Mouse (Mus musculus) urinary bladder, postnatal 14 days (tissue): ENCODE results near the gene Tmem74b.

ENCODE experiments used
- DNase-seq: peaks from one replicate; pipeline ENCODE4 v3.0.0; 2021; ENCODE audit warnings: low spot score

Gene Tmem74b

GRCm38 (mm10) chr2:151701231-151702145, at the start of gene Tmem74b:
Gene Tmem74b, plus strand, starts transcription at chr2:151702008.
- no peak for DNase-seq

- no peak for DNase-seq
These were observed 49.8 kb upstream of the Tmem74b start for GRCm38 (mm10) chr2:151652053-151652452.

GRCm38 (mm10) chr2:151668433-151668832, 33.4 kb upstream of the Tmem74b start, which contains the start of gene Rad21l:
Gene Rad21l, minus strand, starts transcription at chr2:151668533.
- DNase-seq: no peak

GRCm38 (mm10) chr2:151670026-151670967, 31.5 kb upstream of the Tmem74b start:
- no peak for DNase-seq

- no peak for DNase-seq
These were observed 30.9 kb upstream of the Tmem74b start for GRCm38 (mm10) chr2:151670968-151671329.

GRCm38 (mm10) chr2:151676234-151676633, 25.6 kb upstream of the Tmem74b start:
- DNase-seq: no peak

GRCm38 (mm10) chr2:151682357-151682756, 19.5 kb upstream of the Tmem74b start:
- DNase-seq: peak; percentile 24

GRCm38 (mm10) chr2:151682976-151683375, 18.8 kb upstream of the Tmem74b start:
- DNase-seq: no peak

- peak; percentile 34 for DNase-seq
These were observed 490 bp downstream of the Tmem74b start for GRCm38 (mm10) chr2:151702146-151702850.

GRCm38 (mm10) chr2:151702851-151703190, 1.0 kb downstream of the Tmem74b start:
- DNase-seq: peak; percentile 9

- no peak for DNase-seq
These were observed 10.8 kb downstream of the Tmem74b start for GRCm38 (mm10) chr2:151712647-151713046.

GRCm38 (mm10) chr2:151715526-151715925, 13.7 kb downstream of the Tmem74b start:
- DNase-seq: no peak

GRCm38 (mm10) chr2:151716318-151717055, 14.7 kb downstream of the Tmem74b start:
- DNase-seq: no peak

- no peak for DNase-seq
These were observed 22.3 kb downstream of the Tmem74b start for GRCm38 (mm10) chr2:151724094-151724493.

GRCm38 (mm10) chr2:151733151-151733865, 31.5 kb downstream of the Tmem74b start:
- no peak for DNase-seq

- DNase-seq: no peak
These were observed 33.6 kb downstream of the Tmem74b start for GRCm38 (mm10) chr2:151735422-151735821.

GRCm38 (mm10) chr2:151738460-151738859, 36.7 kb downstream of the Tmem74b start:
- DNase-seq: no peak

GRCm38 (mm10) chr2:151739081-151739480, 37.3 kb downstream of the Tmem74b start:
- no peak for DNase-seq

- no peak for DNase-seq
These were observed 37.7 kb downstream of the Tmem74b start for GRCm38 (mm10) chr2:151739505-151739904.

- peak; percentile 86 for DNase-seq
These were observed 39.1 kb downstream of the Tmem74b start for GRCm38 (mm10) chr2:151740741-151741526.
